Mouse (Mus musculus): ENCODE measurements around the gene Pp2d1.

GRCm38 (mm10) chr17:53587074-53587851 lies 48.0 kb upstream of the Pp2d1 start:
- TF ChIP-seq POLR2A (IDR thresholded peaks at IDR 0.05; ENCODE audit: low read depth, low read length) (no peak), MAFK (IDR thresholded peaks at IDR 0.05; ENCODE audit: insufficient replicate concordance, low read length) (no peak), IRF4 (IDR thresholded peaks at IDR 0.05; ENCODE audit: low read depth, low read length) (no peak), NELFE (IDR thresholded peaks at IDR 0.05; ENCODE audit: low read depth, low read length) (no peak), POLR2AphosphoS2 (IDR thresholded peaks at IDR 0.05; ENCODE audit: low read depth, low read length) (no peak), UBTF (IDR thresholded peaks at IDR 0.05; ENCODE audit: low read depth, low read length) (no peak), USF1 (IDR thresholded peaks at IDR 0.05; ENCODE audit: low read depth, low read length) (no peak), ZC3H11A (IDR thresholded peaks at IDR 0.05; ENCODE audit: low read depth, low read length) (no peak)

Data from CH12.LX (cell line).